Mouse (Mus musculus): Measurements from ENCODE around the gene Eif3l.

GRCm38 (mm10) chr15:79093083-79093839 lies 18.3 kb downstream of the Eif3l start:
- TF ChIP-seq CTCF (conservative IDR thresholded peaks at IDR 0.05; ENCODE audit: insufficient read depth, insufficient read length, low read depth, low read length) (peak; percentile 80), POLR2A (IDR thresholded peaks at IDR 0.05; ENCODE audit: low read depth, low read length) (no peak)

Measured in kidney, adult 2 months (tissue).